Mouse (Mus musculus) small intestine, adult 2 months (tissue): ENCODE data around the gene Pam.

ENCODE experiments used
- CTCF ChIP-seq: fragments of 200-500 bp; IDR thresholded peaks from 2 replicates; pipeline ENCODE4 v1.5.1; 2012; ENCODE audit warnings: low read depth, mild to moderate bottlenecking, control low read depth, inconsistent platforms, low read length, moderate library complexity, mixed read lengths; ENCODE audit not compliant: insufficient replicate concordance, insufficient read length; ENCODE audit errors: extremely low read depth
- POLR2A ChIP-seq: fragments of 200-500 bp; IDR thresholded peaks from 2 replicates; pipeline ENCODE4 v1.6.1; 2012; ENCODE audit warnings: low read depth, mild to moderate bottlenecking, control low read depth, inconsistent platforms, low read length, moderate library complexity

GRCm38 (mm10) chr1:97771118-97771517 is 324.3 kb downstream of the Pam start:
- TF ChIP-seq POLR2A, result no peak
- no peak for TF ChIP-seq CTCF
